Mouse (Mus musculus) embryonic facial prominence, embryonic 13.5 days (tissue): ENCODE data around the gene Wdr45. TPM values are rescaled to one million over a fixed set of nuclear protein-coding genes. Genes with fewer than 3 reads are reported as not detected.

ENCODE experiments used
- ATAC-seq: fragments of 200-750 bp; cut with Nextera tagmentation; 2 replicates; pipeline ENCODE4 v1.8.0; 2017; ENCODE audit warnings: low read depth; ENCODE audit not compliant: insufficient number of reproducible peaks, insufficient read depth, low FRiP score, low TSS enrichment
- H3K27ac ChIP-seq: fragments of 300-500 bp; sonication (generic); 2 replicates; pipeline ENCODE4 v1.5.1; 2015; ENCODE audit warnings: moderate library complexity, mild to moderate bottlenecking, inconsistent platforms
- H3K27me3 ChIP-seq: fragments of 300-500 bp; sonication (generic); 2 replicates; pipeline ENCODE4 v1.6.1; 2015; ENCODE audit warnings: mild to moderate bottlenecking, inconsistent platforms
- H3K36me3 ChIP-seq: fragments of 300-500 bp; sonication (generic); 2 replicates; pipeline ENCODE4 v1.6.1; 2015; ENCODE audit warnings: mild to moderate bottlenecking, inconsistent platforms
- H3K4me1 ChIP-seq: fragments of 300-500 bp; sonication (generic); 2 replicates; pipeline ENCODE4 v1.6.1; 2015; ENCODE audit warnings: inconsistent platforms
- H3K4me2 ChIP-seq: fragments of 300-500 bp; sonication (generic); 2 replicates; pipeline ENCODE4 v1.6.1; 2015; ENCODE audit warnings: moderate library complexity, mild to moderate bottlenecking, inconsistent platforms
- H3K4me3 ChIP-seq: fragments of 300-500 bp; sonication (generic); 2 replicates; pipeline ENCODE4 v1.5.1; 2015; ENCODE audit warnings: mild to moderate bottlenecking, inconsistent platforms
- H3K9ac ChIP-seq: fragments of 300-500 bp; sonication (generic); 2 replicates; pipeline ENCODE4 v1.6.1; 2015; ENCODE audit warnings: mild to moderate bottlenecking, inconsistent platforms
- H3K9me3 ChIP-seq: fragments of 300-500 bp; sonication (generic); 2 replicates; pipeline ENCODE4 v1.6.1; 2016; ENCODE audit warnings: inconsistent platforms
- WGBS: fragments of 180-500 bp; shearing (Covaris S2); methylation state at CpG from one replicate; pipeline ENCODE4 v1.1.7; 2015; ENCODE audit warnings: mixed read lengths; 5-methylcytosine and 5-hydroxymethylcytosine counted together
- polyA plus RNA-seq: library from polyadenylated mRNA; unstranded; fragments of >200 nt; fragmentation: Nextera tagmentation; extraction: Ambion mirVana; gene quantifications from 2 replicates; pipeline ENCODE4 v1.2.1, GENCODE M21; 2015

Wdr45 gene
- polyA plus RNA-seq, 1 experiment from 2014 or later: 37.7 TPM

GRCm38 (mm10) chrX:7722282-7722611, 8.1 kb downstream of the Wdr45 start:
- H3K27ac ChIP-seq: peak overlapping the region; percentile 91
- peak overlapping the region; percentile 57 for H3K4me3 ChIP-seq
- H3K4me1 ChIP-seq: 0 out of 2 replicates have a peak, but pooled peaks cover 4% of the 10 kb centered on the region
- H3K27me3 ChIP-seq: no peaks in the 10 kb centered on the region
- H3K9ac ChIP-seq: peak overlapping the region; percentile 73
- no peaks in the 10 kb centered on the region for H3K9me3 ChIP-seq
- H3K4me2 ChIP-seq: peak overlapping the region; percentile 69
- ATAC-seq: no peak
- WGBS: 30% methylated on average over 11 of the region's 11 CpGs
- H3K36me3 ChIP-seq: peaks cover 23% of the 10 kb centered on the region; the same call in 1 of the 2 replicates

GRCm38 (mm10) chrX:7722691-7723090, 8.6 kb downstream of the Wdr45 start:
- ATAC-seq: no peak
- H3K4me2 ChIP-seq: peak overlapping the region; percentile 69

GRCm38 (mm10) chrX:7724135-7724534, 10.0 kb downstream of the Wdr45 start:
- no peak overlapping the region for H3K27ac ChIP-seq
- no peaks in the 10 kb centered on the region for H3K9me3 ChIP-seq
- peaks cover 23% of the 10 kb centered on the region; the same call in 1 of the 2 replicates for H3K36me3 ChIP-seq
- 0 out of 2 replicates have a peak, but pooled peaks cover 4% of the 10 kb centered on the region for H3K4me1 ChIP-seq
- no peak for ATAC-seq
- H3K4me2 ChIP-seq: no peak overlapping the region
- no peak overlapping the region for H3K9ac ChIP-seq
- 69% methylated on average over 7 of the region's 7 CpGs for WGBS
- no peak overlapping the region for H3K4me3 ChIP-seq
- H3K27me3 ChIP-seq: no peaks in the 10 kb centered on the region

More at GRCm38 (mm10) chrX:7722691-7723090, 8.6 kb downstream of the Wdr45 start:
- WGBS: 23% methylated on average over 4 of the region's 4 CpGs
- Histone ChIP-seq H3K9me3 (no peaks in the 10 kb centered on the region), H3K27ac (no peak overlapping the region), H3K27me3 (no peaks in the 10 kb centered on the region), H3K4me3 (peak overlapping the region; percentile 57), H3K4me1 (0 out of 2 replicates have a peak, but pooled peaks cover 4% of the 10 kb centered on the region), H3K36me3 (peaks cover 23% of the 10 kb centered on the region; the same call in 1 of the 2 replicates), H3K9ac (peak overlapping the region; percentile 73)

GRCm38 (mm10) chrX:7725841-7726240, 11.7 kb downstream of the Wdr45 start:
- Histone ChIP-seq H3K9me3 (no peaks in the 10 kb centered on the region), H3K9ac (no peak overlapping the region), H3K4me3 (no peak overlapping the region), H3K4me1 (0 out of 2 replicates have a peak, but pooled peaks cover 4% of the 10 kb centered on the region), H3K36me3 (peaks cover 23% of the 10 kb centered on the region; the same call in 1 of the 2 replicates), H3K27me3 (no peaks in the 10 kb centered on the region), H3K27ac (no peak overlapping the region), H3K4me2 (no peak overlapping the region)
- WGBS: 81% methylated on average over 12 of the region's 12 CpGs
- ATAC-seq: no peak

- Histone ChIP-seq H3K4me1 (0 out of 2 replicates have a peak, but pooled peaks cover 4% of the 10 kb centered on the region), H3K27ac (no peak overlapping the region), H3K4me3 (no peak overlapping the region), H3K27me3 (no peaks in the 10 kb centered on the region), H3K9me3 (no peaks in the 10 kb centered on the region), H3K36me3 (peaks cover 23% of the 10 kb centered on the region; the same call in 1 of the 2 replicates), H3K4me2 (no peak overlapping the region), H3K9ac (no peak overlapping the region)
- WGBS: 90% methylated on average over 13 of the region's 13 CpGs
- ATAC-seq: no peak
Observed at GRCm38 (mm10) chrX:7727176-7727575, 13.0 kb downstream of the Wdr45 start.

GRCm38 (mm10) chrX:7728215-7728921, 14.2 kb downstream of the Wdr45 start, which contains the start of gene Praf2:
Gene Praf2 (plus strand): TSS chrX:7728439.
- WGBS: 23% methylated on average over 42 of the region's 42 CpGs
- Histone ChIP-seq H3K27ac (0 out of 2 replicates have a peak within 1 kb of the TSS, but pooled peaks have one; percentile 22), H3K36me3 (peaks cover 23% of the 10 kb centered on the region; the same call in 1 of the 2 replicates), H3K4me1 (no peaks in the 10 kb centered on the region), H3K4me3 (peak within 1 kb of the TSS; percentile 49), H3K4me2 (peak within 1 kb of the TSS; percentile 61), H3K27me3 (no peaks in the 10 kb centered on the region), H3K9ac (peak within 1 kb of the TSS; percentile 65), H3K9me3 (no peaks in the 10 kb centered on the region)
- ATAC-seq: peak; percentile 86

- Histone ChIP-seq H3K27ac (no peak overlapping the region), H3K27me3 (no peaks in the 10 kb centered on the region), H3K4me2 (peak overlapping the region; percentile 61), H3K9ac (peak overlapping the region; percentile 65), H3K4me1 (no peaks in the 10 kb centered on the region), H3K4me3 (peak overlapping the region; percentile 49), H3K36me3 (peaks cover 21% of the 10 kb centered on the region; the same call in 1 of the 2 replicates), H3K9me3 (no peaks in the 10 kb centered on the region)
- ATAC-seq: no peak
- 43% methylated on average over 4 of the region's 4 CpGs for WGBS
Observed at GRCm38 (mm10) chrX:7728922-7729265, 14.8 kb downstream of the Wdr45 start.

- no peak for ATAC-seq
- H3K36me3 ChIP-seq: peaks cover 9% of the 10 kb centered on the region; the same call in 1 of the 2 replicates
Observed at GRCm38 (mm10) chrX:7733571-7734156, 19.5 kb downstream of the Wdr45 start.

GRCm38 (mm10) chrX:7739336-7740081, 25.4 kb downstream of the Wdr45 start:
- no peaks in the 10 kb centered on the region for H3K9me3 ChIP-seq
- H3K36me3 ChIP-seq: peaks cover 12% of the 10 kb centered on the region; the same call in 1 of the 2 replicates
- ATAC-seq: peak; percentile 50; the same call in 1 of the 2 replicates
- H3K27ac ChIP-seq: no peak overlapping the region
- H3K9ac ChIP-seq: no peak overlapping the region
- H3K27me3 ChIP-seq: no peaks in the 10 kb centered on the region
- 61% methylated on average over 14 of the region's 14 CpGs for WGBS
- no peaks in the 10 kb centered on the region for H3K4me1 ChIP-seq
- no peak overlapping the region for H3K4me3 ChIP-seq
- H3K4me2 ChIP-seq: 0 out of 2 replicates have a peak overlapping the region, but pooled peaks have one; percentile 5

More at GRCm38 (mm10) chrX:7733571-7734156, 19.5 kb downstream of the Wdr45 start:
- WGBS: 36% methylated on average over 26 of the region's 26 CpGs
- Histone ChIP-seq H3K4me2 (no peak overlapping the region), H3K9ac (no peak overlapping the region), H3K9me3 (no peaks in the 10 kb centered on the region), H3K4me3 (no peak overlapping the region), H3K27me3 (no peaks in the 10 kb centered on the region), H3K4me1 (no peaks in the 10 kb centered on the region), H3K27ac (no peak overlapping the region)

GRCm38 (mm10) chrX:7740082-7740819, 26.1 kb downstream of the Wdr45 start:
- ATAC-seq: no peak; the same call in 1 of the 2 replicates
- no peak overlapping the region for H3K4me2 ChIP-seq
- peak overlapping the region; percentile 39; the same call in 1 of the 2 replicates for H3K27ac ChIP-seq
- H3K36me3 ChIP-seq: peaks cover 12% of the 10 kb centered on the region; the same call in 1 of the 2 replicates
- no peaks in the 10 kb centered on the region for H3K27me3 ChIP-seq
- no peak overlapping the region for H3K9ac ChIP-seq
- WGBS: 43% methylated on average over 10 of the region's 10 CpGs
- no peak overlapping the region for H3K4me3 ChIP-seq
- H3K9me3 ChIP-seq: no peaks in the 10 kb centered on the region
- no peaks in the 10 kb centered on the region for H3K4me1 ChIP-seq
